Mouse (Mus musculus): ENCODE results near the gene Tmem248.

DNA sequence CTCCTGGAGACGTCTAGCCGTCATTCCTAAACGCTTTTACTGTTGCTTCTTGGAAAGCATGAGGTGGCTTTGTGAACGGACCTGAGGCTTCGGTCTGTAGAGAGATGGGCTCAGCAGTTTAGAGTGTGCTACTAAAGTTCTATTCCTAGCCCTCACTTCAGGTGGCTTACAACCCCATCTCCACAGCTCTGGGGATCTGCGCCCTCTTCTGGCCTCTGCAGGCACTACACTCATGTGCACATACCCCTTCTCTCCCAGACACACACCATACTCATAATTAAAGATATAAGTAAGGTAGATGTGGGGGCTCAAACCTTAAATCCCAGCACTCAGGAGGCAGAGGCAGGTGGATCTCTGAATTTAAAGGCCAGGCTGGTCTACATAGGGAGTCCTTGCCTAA lies 73.4 kb downstream of the Tmem248 start:
- peak; percentile 25; the same call in 1 of the 2 replicates for TF ChIP-seq CTCF (IDR thresholded peaks at IDR 0.05; ENCODE audit: low read depth, low read length)
- no peak for TF ChIP-seq POLR2A (IDR thresholded peaks at IDR 0.05; ENCODE audit: extremely low read depth, insufficient read depth, low read length)

Measured in liver, adult 2 months (tissue).